Mouse (Mus musculus) midbrain, embryonic 14.5 days (tissue): ENCODE data around the gene Rps29. TPM values are rescaled to one million over a fixed set of nuclear protein-coding genes. Genes with fewer than 3 reads are reported as not detected.
A peak's percentile ranks its signal among the peaks of the same experiment; 100 is the strongest.

Source experiments
- ATAC-seq: fragments of 200-750 bp; cut with Nextera tagmentation; 2 replicates; pipeline ENCODE4 v1.8.0; 2017; ENCODE audit warnings: moderate number of reproducible peaks, moderate library complexity; ENCODE audit not compliant: low FRiP score, low TSS enrichment
- DNase-seq: peaks from one replicate; pipeline ENCODE4 v3.0.0-alpha.2; 2015
- H3K27ac ChIP-seq: fragments of 300-500 bp; sonication (generic); replicated peaks from 2 replicates; pipeline ENCODE4 v1.5.1; 2014; ENCODE audit warnings: mild to moderate bottlenecking, low read depth, low read length, moderate library complexity
- H3K27me3 ChIP-seq: fragments of 300-500 bp; sonication (generic); 2 replicates; pipeline ENCODE4 v1.6.1; 2014; ENCODE audit warnings: low read length, control low read depth, mixed read lengths; ENCODE audit not compliant: control insufficient read depth, insufficient read depth
- H3K36me3 ChIP-seq: fragments of 300-500 bp; sonication (generic); 2 replicates; pipeline ENCODE4 v1.6.1; 2014; ENCODE audit warnings: low read length, control low read depth; ENCODE audit not compliant: control insufficient read depth, insufficient read depth
- H3K4me1 ChIP-seq: fragments of 300-500 bp; sonication (generic); 2 replicates; pipeline ENCODE4 v1.6.1; 2014; ENCODE audit warnings: mild to moderate bottlenecking, antibody characterized with exemption, low read length, control low read depth; ENCODE audit not compliant: control insufficient read depth, insufficient read depth
- H3K4me2 ChIP-seq: fragments of 300-500 bp; sonication (generic); 2 replicates; pipeline ENCODE4 v1.6.1; 2014; ENCODE audit warnings: mild to moderate bottlenecking, low read length, moderate library complexity
- H3K4me3 ChIP-seq: fragments of 300-500 bp; sonication (generic); replicated peaks from 2 replicates; pipeline ENCODE4 v1.5.1; 2014; ENCODE audit warnings: low read depth, low read length
- H3K9ac ChIP-seq: fragments of 300-500 bp; sonication (generic); replicated peaks from 2 replicates; pipeline ENCODE4 v1.6.1; 2014; ENCODE audit warnings: mild to moderate bottlenecking, low read length, moderate library complexity
- H3K9me3 ChIP-seq: fragments of 300-500 bp; sonication (generic); 2 replicates; pipeline ENCODE4 v1.6.1; 2016; ENCODE audit warnings: low read length, control low read depth, mixed read lengths; ENCODE audit not compliant: control insufficient read depth
- WGBS: fragments of 180-500 bp; shearing (Covaris S2); extraction: QIAGEN DNeasy Blood & Tissue Kit; methylation state at CpG from one replicate; pipeline ENCODE4 v1.1.7; 2014; 5-methylcytosine and 5-hydroxymethylcytosine counted together
- polyA plus RNA-seq: library from polyadenylated mRNA; unstranded; fragments of >200 nt; fragmentation: Nextera tagmentation; extraction: Ambion mirVana; gene quantifications from 2 replicates; pipeline ENCODE4 v1.2.1, GENCODE M21; 2014

Rps29 gene
- polyA plus RNA-seq, 1 experiment from 2014 or later = 1,138 TPM

DNA sequence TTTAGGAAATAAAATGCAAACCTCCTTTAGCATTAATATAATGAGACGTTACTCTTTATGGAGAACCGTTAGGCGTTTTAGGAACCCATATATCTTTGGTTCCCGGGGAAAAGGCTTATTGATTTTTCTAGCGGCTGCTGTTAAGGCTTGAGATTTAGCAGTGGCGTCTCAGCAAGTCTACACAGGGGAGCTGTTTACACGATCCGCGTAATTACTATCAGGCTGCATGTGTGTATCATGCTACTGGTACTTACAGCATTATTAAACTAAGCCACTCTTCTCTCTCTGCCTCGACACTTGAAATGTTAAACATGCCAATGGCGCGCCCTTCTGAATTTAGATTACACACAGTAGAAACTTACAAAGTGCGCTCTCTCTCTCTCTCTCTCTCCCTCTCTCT, 8.9 kb downstream of the Rps29 start:
- Histone ChIP-seq H3K4me1 (no peaks in the 10 kb centered on the region), H3K36me3 (no peaks in the 10 kb centered on the region), H3K9ac (no peak overlapping the region), H3K27ac (no peak overlapping the region), H3K27me3 (no peaks in the 10 kb centered on the region), H3K4me3 (no peak overlapping the region), H3K9me3 (no peaks in the 10 kb centered on the region), H3K4me2 (no peak overlapping the region; the same call in 1 of the 2 replicates)
- 81% methylated on average over 13 of the region's 13 CpGs for WGBS
- ATAC-seq (no peak), DNase-seq (no peak)

DNA sequence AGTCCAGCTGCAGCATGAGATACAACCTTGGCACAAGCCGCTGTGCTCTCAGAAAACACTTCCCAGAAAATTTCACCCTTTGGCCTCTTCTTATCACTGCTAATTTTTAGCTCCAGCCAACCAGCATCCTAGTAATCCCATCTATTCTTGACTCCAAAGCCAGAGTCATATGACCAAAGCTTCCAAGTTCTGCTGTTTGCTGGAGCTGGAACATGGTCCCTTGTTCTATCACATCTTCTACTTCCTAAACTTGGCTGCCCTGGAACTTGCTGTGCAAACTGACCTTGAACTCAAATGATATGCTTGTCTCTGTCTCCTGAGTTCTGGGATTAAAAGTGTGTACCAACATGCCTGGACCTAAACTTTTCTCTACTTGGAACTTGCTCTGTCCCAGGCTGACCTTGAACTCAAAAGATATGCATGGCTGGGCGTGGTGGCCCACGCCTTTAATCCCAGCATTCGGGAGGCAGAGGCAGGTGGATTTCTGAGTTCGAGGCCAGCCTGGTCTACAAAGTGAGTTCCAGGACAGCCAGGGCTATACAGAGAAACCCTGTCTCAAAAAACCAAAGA, 11.7 kb downstream of the Rps29 start:
- Histone ChIP-seq H3K4me1 (no peaks in the 10 kb centered on the region), H3K36me3 (no peaks in the 10 kb centered on the region), H3K27ac (no peak overlapping the region), H3K27me3 (no peaks in the 10 kb centered on the region), H3K9ac (no peak overlapping the region), H3K4me2 (no peak overlapping the region), H3K9me3 (no peaks in the 10 kb centered on the region), H3K4me3 (no peak overlapping the region)
- no peak for DNase-seq
- WGBS = 91% methylated on average over 5 of the region's 5 CpGs
- ATAC-seq = no peak

DNA sequence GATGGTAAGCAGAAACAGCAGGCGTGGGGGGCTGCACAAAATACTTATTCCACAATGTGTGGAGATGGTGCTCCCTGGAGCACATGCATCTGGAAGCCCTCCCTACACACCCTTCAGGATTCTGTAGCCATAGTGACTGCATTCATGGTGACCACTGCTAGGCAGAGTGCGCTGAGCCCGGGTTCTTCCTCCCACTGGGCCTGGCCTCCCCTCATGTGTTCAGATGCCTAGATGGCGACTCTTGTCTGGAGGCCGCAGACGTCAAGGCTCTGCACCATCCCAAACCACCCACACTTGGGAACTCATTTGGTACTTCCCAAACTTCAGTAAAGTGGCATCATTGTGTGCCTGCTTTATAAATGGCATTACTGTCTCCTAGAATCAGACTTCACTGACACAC, 15.5 kb downstream of the Rps29 start:
- Histone ChIP-seq H3K36me3 (no peaks in the 10 kb centered on the region), H3K9ac (no peak overlapping the region), H3K9me3 (no peaks in the 10 kb centered on the region), H3K4me1 (no peaks in the 10 kb centered on the region), H3K27ac (no peak overlapping the region), H3K4me3 (no peak overlapping the region), H3K27me3 (no peaks in the 10 kb centered on the region), H3K4me2 (no peak overlapping the region)
- 68% methylated on average over 6 of the region's 6 CpGs for WGBS
- ATAC-seq (no peak), DNase-seq (no peak)

DNA sequence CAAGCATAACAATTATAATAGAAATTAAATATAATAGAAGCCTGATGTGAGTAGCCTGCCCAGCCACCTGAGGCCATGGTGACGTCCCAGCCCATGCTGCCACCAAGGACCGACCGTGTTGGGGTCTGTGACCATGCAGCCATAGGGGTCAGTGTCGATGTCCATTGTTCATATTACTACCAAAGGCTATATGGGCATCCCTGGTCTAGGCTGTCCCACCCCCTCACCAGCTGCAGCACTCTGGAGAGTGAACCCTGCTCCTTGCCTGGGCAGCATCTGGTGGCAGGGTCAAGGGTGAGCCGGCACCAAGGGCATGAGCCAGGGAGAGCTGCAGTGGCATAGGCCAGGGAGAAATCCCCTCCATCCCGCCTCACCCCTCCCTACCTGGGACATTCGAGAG, 19.1 kb downstream of the Rps29 start:
- Histone ChIP-seq H3K27me3 (no peaks in the 10 kb centered on the region), H3K4me3 (no peak overlapping the region), H3K36me3 (no peaks in the 10 kb centered on the region), H3K9me3 (no peaks in the 10 kb centered on the region), H3K4me1 (no peaks in the 10 kb centered on the region), H3K4me2 (no peak overlapping the region), H3K27ac (no peak overlapping the region), H3K9ac (no peak overlapping the region)
- ATAC-seq = peak; percentile 53; the same call in 1 of the 2 replicates
- 87% methylated on average over 7 of the region's 7 CpGs for WGBS
- DNase-seq = no peak

DNA sequence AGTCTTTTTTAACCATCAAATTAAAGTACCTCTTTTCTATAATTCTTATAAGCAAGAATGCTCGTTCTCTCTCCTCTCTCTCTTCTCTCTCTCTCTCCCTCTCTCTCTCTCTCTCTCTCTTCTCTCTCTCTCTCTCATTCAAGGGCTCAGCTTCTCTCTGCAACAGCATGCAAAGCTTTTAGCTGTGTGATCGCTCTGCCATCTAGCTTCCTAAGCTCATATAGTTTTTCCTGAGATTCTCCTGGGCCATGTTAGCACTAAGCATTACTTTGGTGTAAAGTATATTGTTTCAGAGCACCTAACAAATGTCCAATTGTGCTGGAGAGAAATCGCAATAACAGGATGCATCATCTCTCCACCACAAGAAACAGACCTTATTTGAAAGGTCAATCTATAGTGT, 19.8 kb downstream of the Rps29 start:
- Histone ChIP-seq H3K9ac (no peak overlapping the region), H3K4me2 (no peak overlapping the region), H3K36me3 (no peaks in the 10 kb centered on the region), H3K27me3 (no peaks in the 10 kb centered on the region), H3K4me3 (no peak overlapping the region), H3K4me1 (no peaks in the 10 kb centered on the region), H3K27ac (no peak overlapping the region), H3K9me3 (no peaks in the 10 kb centered on the region)
- 97% methylated on average over 3 of the region's 3 CpGs for WGBS
- ATAC-seq = no peak
- DNase-seq = no peak

DNA sequence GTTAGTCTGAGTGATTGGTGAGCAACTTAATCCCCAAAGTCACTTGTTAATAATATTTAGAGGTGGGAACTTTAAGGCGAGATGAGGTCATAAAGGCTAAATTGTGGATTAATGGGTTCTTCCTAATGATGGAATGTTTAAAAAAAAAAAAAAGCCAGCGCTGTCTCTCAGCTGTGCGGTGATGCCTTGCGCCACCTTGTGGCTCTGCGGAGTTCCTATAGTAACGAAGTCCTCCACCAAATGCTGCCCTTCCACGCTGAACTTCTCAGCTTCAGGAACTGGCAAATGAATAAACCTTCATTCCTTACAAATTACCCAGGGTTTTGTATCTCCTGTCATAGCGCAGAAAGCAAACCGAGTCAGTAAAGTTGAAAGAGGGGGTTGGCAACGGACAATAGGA, 27.0 kb downstream of the Rps29 start:
- WGBS = 11% methylated on average over 10 of the region's 10 CpGs
- DNase-seq (peak; percentile 86), ATAC-seq (no peak)
- Histone ChIP-seq H3K4me1 (no peaks in the 10 kb centered on the region), H3K4me3 (no peak overlapping the region), H3K4me2 (no peak overlapping the region), H3K9ac (no peak overlapping the region), H3K9me3 (no peaks in the 10 kb centered on the region), H3K27ac (no peak overlapping the region), H3K27me3 (no peaks in the 10 kb centered on the region), H3K36me3 (no peaks in the 10 kb centered on the region)

DNA sequence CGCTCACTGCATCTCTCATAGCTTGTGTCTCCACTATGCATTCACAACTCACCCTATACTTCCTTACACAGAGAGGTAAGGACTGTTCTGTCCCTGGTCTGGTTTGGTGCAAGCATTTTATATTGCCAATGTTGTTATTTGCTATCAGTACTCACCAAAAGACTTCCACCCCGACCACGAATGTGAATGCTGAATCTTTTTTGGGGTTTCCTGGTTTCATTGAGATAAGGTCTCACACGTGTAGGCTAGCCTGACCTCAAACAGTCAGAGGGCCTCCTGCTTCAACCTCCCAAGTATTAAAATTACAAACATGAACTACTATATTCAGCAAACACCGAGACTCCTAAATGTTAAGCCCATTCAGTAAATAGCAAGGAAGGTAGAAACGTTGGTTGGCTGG, 27.7 kb downstream of the Rps29 start:
- ATAC-seq (no peak), DNase-seq (no peak)
- Histone ChIP-seq H3K27me3 (no peaks in the 10 kb centered on the region), H3K4me2 (no peak overlapping the region), H3K36me3 (no peaks in the 10 kb centered on the region), H3K4me3 (no peak overlapping the region), H3K9me3 (no peaks in the 10 kb centered on the region), H3K4me1 (no peaks in the 10 kb centered on the region), H3K27ac (no peak overlapping the region), H3K9ac (no peak overlapping the region)
- 88% methylated on average over 6 of the region's 6 CpGs for WGBS

DNA sequence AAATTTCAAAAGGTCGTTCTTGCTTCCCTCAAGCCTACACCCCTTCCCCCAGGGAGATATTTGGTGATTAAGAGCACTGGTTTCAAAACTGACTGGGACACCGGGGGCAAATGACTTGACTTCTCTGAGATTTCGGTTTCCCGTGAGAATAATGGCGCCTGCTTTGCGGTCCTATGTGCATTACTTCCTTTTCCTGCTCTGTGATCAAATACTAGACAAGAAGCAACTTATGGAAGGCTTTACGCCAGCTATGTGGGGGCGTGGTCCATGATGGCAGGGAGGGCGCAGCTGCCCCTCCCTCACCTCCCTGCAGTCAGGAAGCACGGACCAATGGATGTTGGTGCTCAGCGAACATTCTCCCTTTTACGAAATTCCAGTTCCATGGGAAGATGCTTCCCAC, 28.5 kb downstream of the Rps29 start:
- 78% methylated on average over 12 of the region's 12 CpGs for WGBS
- ATAC-seq (no peak), DNase-seq (no peak)
- Histone ChIP-seq H3K9me3 (no peaks in the 10 kb centered on the region), H3K4me2 (no peak overlapping the region), H3K4me3 (no peak overlapping the region), H3K27ac (no peak overlapping the region), H3K27me3 (no peaks in the 10 kb centered on the region), H3K4me1 (no peaks in the 10 kb centered on the region), H3K9ac (no peak overlapping the region), H3K36me3 (no peaks in the 10 kb centered on the region)

DNA sequence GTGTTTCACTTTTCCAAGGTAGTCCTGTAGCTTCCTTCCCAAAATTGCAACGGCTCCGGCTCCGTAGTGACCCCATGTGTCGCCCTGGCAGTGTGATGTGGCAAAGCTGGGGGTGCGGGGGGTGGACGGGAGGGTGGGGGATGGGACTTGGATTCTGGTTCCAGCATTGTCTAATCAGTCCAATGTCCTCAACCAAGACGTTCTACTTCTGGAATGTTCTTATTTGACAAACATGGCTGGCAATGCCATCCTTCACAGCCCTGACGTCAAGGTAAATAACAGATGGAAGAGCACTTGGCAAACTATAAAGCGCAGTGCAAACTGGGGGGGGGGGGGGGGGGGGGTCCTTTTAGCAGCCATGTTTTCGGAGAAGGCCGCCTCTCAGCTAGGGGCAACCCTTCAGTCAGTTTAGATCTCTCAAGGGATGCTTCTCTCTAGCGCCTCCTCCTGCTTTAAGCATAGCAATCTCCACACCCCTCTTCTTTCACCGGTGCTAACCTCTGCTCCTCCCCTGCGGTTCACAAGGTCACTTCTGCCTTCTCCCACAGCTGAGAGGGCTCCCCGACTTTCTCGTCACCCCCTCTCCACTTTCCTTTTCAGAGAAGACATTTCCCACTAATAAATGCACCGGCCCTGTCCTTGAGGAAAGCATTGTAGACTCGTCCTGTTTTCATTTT, 29.2 kb downstream of the Rps29 start:
- Histone ChIP-seq H3K4me1 (no peaks in the 10 kb centered on the region), H3K4me2 (no peak overlapping the region), H3K27ac (no peak overlapping the region), H3K36me3 (no peaks in the 10 kb centered on the region), H3K4me3 (no peak overlapping the region), H3K9me3 (no peaks in the 10 kb centered on the region), H3K27me3 (no peaks in the 10 kb centered on the region), H3K9ac (no peak overlapping the region)
- ATAC-seq = no peak
- WGBS = 49% methylated on average over 18 of the region's 18 CpGs
- no peak for DNase-seq
